Mouse (Mus musculus): Measurements from ENCODE around the gene Lin52. TPM values are rescaled to one million over a fixed set of nuclear protein-coding genes. Genes with fewer than 3 reads are reported as not detected.

Lin52 gene
- polyA plus RNA-seq, 1 experiment from 2014 or later = 20.2 TPM

GRCm38 (mm10) chr12:84487324-84488056 is 36.3 kb downstream of the Lin52 start:
- H3K4me2 ChIP-seq = no peak overlapping the region
- H3K27me3 ChIP-seq (replicated peaks; ENCODE audit: control insufficient read depth, insufficient read depth, low read length) = no peaks in the 10 kb centered on the region
- no peak for DNase-seq (ENCODE audit: low spot score)
- no peaks in the 10 kb centered on the region for H3K9me3 ChIP-seq (ENCODE audit: control insufficient read depth, low read length)
- 46% methylated on average over 8 of the region's 8 CpGs for WGBS
- H3K27ac ChIP-seq (ENCODE audit: low read depth, low read length) = no peak overlapping the region
- ATAC-seq (replicated peaks; ENCODE audit: low FRiP score) = no peak
- H3K4me3 ChIP-seq (ENCODE audit: low read depth, low read length) = no peak overlapping the region
- peaks cover 4% of the 10 kb centered on the region; the same call in 1 of the 2 replicates for H3K4me1 ChIP-seq (replicated peaks; ENCODE audit: control insufficient read depth, insufficient read depth, low read length)
- H3K9ac ChIP-seq (ENCODE audit: low read depth, low read length) = no peak overlapping the region
- no peaks in the 10 kb centered on the region for H3K36me3 ChIP-seq (ENCODE audit: control insufficient read depth, insufficient read depth, low read length)

- H3K9me3 ChIP-seq (ENCODE audit: control insufficient read depth, low read length) = no peaks in the 10 kb centered on the region
- H3K27ac ChIP-seq (ENCODE audit: low read depth, low read length) = no peak overlapping the region
- no peak overlapping the region for H3K4me2 ChIP-seq
- no peak overlapping the region for H3K4me3 ChIP-seq (ENCODE audit: low read depth, low read length)
- no peak overlapping the region for H3K9ac ChIP-seq (ENCODE audit: low read depth, low read length)
- DNase-seq (ENCODE audit: low spot score) (no peak), ATAC-seq (replicated peaks; ENCODE audit: low FRiP score) (no peak)
- peaks cover 2% of the 10 kb centered on the region; the same call in 1 of the 2 replicates for H3K4me1 ChIP-seq (replicated peaks; ENCODE audit: control insufficient read depth, insufficient read depth, low read length)
- H3K27me3 ChIP-seq (replicated peaks; ENCODE audit: control insufficient read depth, insufficient read depth, low read length) = no peaks in the 10 kb centered on the region
- 84% methylated on average over 1 of the region's 1 CpGs for WGBS
- H3K36me3 ChIP-seq (ENCODE audit: control insufficient read depth, insufficient read depth, low read length) = no peaks in the 10 kb centered on the region
These were observed 45.6 kb downstream of the Lin52 start for GRCm38 (mm10) chr12:84496795-84497194.

- H3K4me2 ChIP-seq = no peak overlapping the region
- H3K27ac ChIP-seq (ENCODE audit: low read depth, low read length) = no peak overlapping the region
- H3K9ac ChIP-seq (ENCODE audit: low read depth, low read length) = no peak overlapping the region
- H3K27me3 ChIP-seq (replicated peaks; ENCODE audit: control insufficient read depth, insufficient read depth, low read length) = no peaks in the 10 kb centered on the region
- 73% methylated on average over 8 of the region's 8 CpGs for WGBS
- H3K36me3 ChIP-seq (ENCODE audit: control insufficient read depth, insufficient read depth, low read length) = no peaks in the 10 kb centered on the region
- H3K4me1 ChIP-seq (replicated peaks; ENCODE audit: control insufficient read depth, insufficient read depth, low read length) = peaks cover 2% of the 10 kb centered on the region; the same call in 1 of the 2 replicates
- no peak for DNase-seq (ENCODE audit: low spot score)
- no peak overlapping the region for H3K4me3 ChIP-seq (ENCODE audit: low read depth, low read length)
- no peak for ATAC-seq (replicated peaks; ENCODE audit: low FRiP score)
- H3K9me3 ChIP-seq (ENCODE audit: control insufficient read depth, low read length) = no peaks in the 10 kb centered on the region
These were observed 49.5 kb downstream of the Lin52 start for GRCm38 (mm10) chr12:84500528-84501263.

- H3K4me2 ChIP-seq = no peak overlapping the region
- H3K9me3 ChIP-seq (ENCODE audit: control insufficient read depth, low read length) = no peaks in the 10 kb centered on the region
- WGBS = 81% methylated on average over 4 of the region's 4 CpGs
- ATAC-seq (replicated peaks; ENCODE audit: low FRiP score) = no peak
- H3K4me1 ChIP-seq (replicated peaks; ENCODE audit: control insufficient read depth, insufficient read depth, low read length) = peaks cover 2% of the 10 kb centered on the region; the same call in 1 of the 2 replicates
- no peaks in the 10 kb centered on the region for H3K27me3 ChIP-seq (replicated peaks; ENCODE audit: control insufficient read depth, insufficient read depth, low read length)
- no peak overlapping the region for H3K27ac ChIP-seq (ENCODE audit: low read depth, low read length)
- H3K9ac ChIP-seq (ENCODE audit: low read depth, low read length) = no peak overlapping the region
- DNase-seq (ENCODE audit: low spot score) = no peak
- no peak overlapping the region for H3K4me3 ChIP-seq (ENCODE audit: low read depth, low read length)
- H3K36me3 ChIP-seq (ENCODE audit: control insufficient read depth, insufficient read depth, low read length) = no peaks in the 10 kb centered on the region
These were observed 50.1 kb downstream of the Lin52 start for GRCm38 (mm10) chr12:84501278-84501677.

GRCm38 (mm10) chr12:84506856-84507255 is 55.6 kb downstream of the Lin52 start:
- DNase-seq (ENCODE audit: low spot score) (no peak), ATAC-seq (replicated peaks; ENCODE audit: low FRiP score) (no peak)
- no peak overlapping the region for H3K27ac ChIP-seq (ENCODE audit: low read depth, low read length)
- no peak overlapping the region for H3K4me2 ChIP-seq
- no peaks in the 10 kb centered on the region for H3K36me3 ChIP-seq (ENCODE audit: control insufficient read depth, insufficient read depth, low read length)
- H3K9ac ChIP-seq (ENCODE audit: low read depth, low read length) = no peak overlapping the region
- no peak overlapping the region for H3K4me3 ChIP-seq (ENCODE audit: low read depth, low read length)
- no peaks in the 10 kb centered on the region for H3K4me1 ChIP-seq (replicated peaks; ENCODE audit: control insufficient read depth, insufficient read depth, low read length)
- no peaks in the 10 kb centered on the region for H3K9me3 ChIP-seq (ENCODE audit: control insufficient read depth, low read length)
- no peaks in the 10 kb centered on the region for H3K27me3 ChIP-seq (replicated peaks; ENCODE audit: control insufficient read depth, insufficient read depth, low read length)
- 85% methylated on average over 4 of the region's 4 CpGs for WGBS

GRCm38 (mm10) chr12:84512016-84512415 is 60.8 kb downstream of the Lin52 start:
- Histone ChIP-seq H3K4me2 (no peak overlapping the region), H3K36me3 (ENCODE audit: control insufficient read depth, insufficient read depth, low read length) (no peaks in the 10 kb centered on the region), H3K4me1 (replicated peaks; ENCODE audit: control insufficient read depth, insufficient read depth, low read length) (no peaks in the 10 kb centered on the region), H3K9ac (ENCODE audit: low read depth, low read length) (no peak overlapping the region), H3K9me3 (ENCODE audit: control insufficient read depth, low read length) (no peaks in the 10 kb centered on the region), H3K4me3 (ENCODE audit: low read depth, low read length) (no peak overlapping the region), H3K27me3 (replicated peaks; ENCODE audit: control insufficient read depth, insufficient read depth, low read length) (no peaks in the 10 kb centered on the region), H3K27ac (ENCODE audit: low read depth, low read length) (no peak overlapping the region)
- WGBS = 78% methylated on average over 3 of the region's 3 CpGs
- ATAC-seq (replicated peaks; ENCODE audit: low FRiP score) (no peak), DNase-seq (ENCODE audit: low spot score) (no peak)

GRCm38 (mm10) chr12:84515486-84515885 is 64.3 kb downstream of the Lin52 start:
- DNase-seq (ENCODE audit: low spot score) = no peak
- H3K9ac ChIP-seq (ENCODE audit: low read depth, low read length) = no peak overlapping the region
- H3K4me1 ChIP-seq (replicated peaks; ENCODE audit: control insufficient read depth, insufficient read depth, low read length) = no peaks in the 10 kb centered on the region
- H3K4me2 ChIP-seq = no peak overlapping the region
- ATAC-seq (replicated peaks; ENCODE audit: low FRiP score) = no peak
- H3K4me3 ChIP-seq (ENCODE audit: low read depth, low read length) = no peak overlapping the region
- no peaks in the 10 kb centered on the region for H3K9me3 ChIP-seq (ENCODE audit: control insufficient read depth, low read length)
- WGBS = 77% methylated on average over 4 of the region's 4 CpGs
- no peaks in the 10 kb centered on the region for H3K36me3 ChIP-seq (ENCODE audit: control insufficient read depth, insufficient read depth, low read length)
- no peak overlapping the region for H3K27ac ChIP-seq (ENCODE audit: low read depth, low read length)
- H3K27me3 ChIP-seq (replicated peaks; ENCODE audit: control insufficient read depth, insufficient read depth, low read length) = no peaks in the 10 kb centered on the region

GRCm38 (mm10) chr12:84516642-84517041 is 65.4 kb downstream of the Lin52 start:
- DNase-seq (ENCODE audit: low spot score) = no peak
- no peak for ATAC-seq (replicated peaks; ENCODE audit: low FRiP score)
- no peak overlapping the region for H3K4me2 ChIP-seq
- 98% methylated on average over 1 of the region's 1 CpGs for WGBS
- no peaks in the 10 kb centered on the region for H3K27me3 ChIP-seq (replicated peaks; ENCODE audit: control insufficient read depth, insufficient read depth, low read length)
- no peaks in the 10 kb centered on the region for H3K9me3 ChIP-seq (ENCODE audit: control insufficient read depth, low read length)
- no peak overlapping the region for H3K9ac ChIP-seq (ENCODE audit: low read depth, low read length)
- no peaks in the 10 kb centered on the region for H3K4me1 ChIP-seq (replicated peaks; ENCODE audit: control insufficient read depth, insufficient read depth, low read length)
- H3K36me3 ChIP-seq (ENCODE audit: control insufficient read depth, insufficient read depth, low read length) = no peaks in the 10 kb centered on the region
- H3K27ac ChIP-seq (ENCODE audit: low read depth, low read length) = no peak overlapping the region
- H3K4me3 ChIP-seq (ENCODE audit: low read depth, low read length) = no peak overlapping the region

Data from liver, embryonic 11.5 days (tissue).